Mouse (Mus musculus) myocyte (in vitro differentiated cells): ENCODE data around the gene Scgb2b11. TPM values are rescaled to one million over a fixed set of nuclear protein-coding genes. Genes with fewer than 3 reads are reported as not detected.
"Not testable (repeated sequence)": the region's sequence is repeated elsewhere in the genome, so short reads cannot be mapped to it uniquely, and the experiment has no call there.

Experiments used
- H3K27me3 ChIP-seq: one replicate; pipeline ENCODE4 v1.6.1; 2011; ENCODE audit not compliant: control insufficient read depth, insufficient read depth, insufficient read length
- H3K36me3 ChIP-seq: one replicate; pipeline ENCODE4 v1.6.1; 2011; ENCODE audit not compliant: control insufficient read depth, insufficient read depth
- H3K4me2 ChIP-seq: one replicate; pipeline ENCODE4 v1.6.1; 2011; ENCODE audit warnings: low read depth, control low read depth
- H3K4me3 ChIP-seq: one replicate; pipeline ENCODE4 v1.5.1; 2011; ENCODE audit warnings: mild to moderate bottlenecking, control low read depth, moderate library complexity
- H3K79me2 ChIP-seq: one replicate; pipeline ENCODE4 v1.6.1; 2011; ENCODE audit not compliant: control insufficient read depth, insufficient read depth
- H3ac ChIP-seq: one replicate; pipeline ENCODE4 v1.6.1; 2011; ENCODE audit not compliant: control insufficient read depth, insufficient read length
- polyA plus RNA-seq: library from polyadenylated mRNA; unstranded; fragments of >200 nt; fragmentation: generic; extraction: Trizol; gene quantifications from one replicate; pipeline ENCODE4 v1.2.1, GENCODE M21; 2012; ENCODE audit warnings: missing spikeins

Scgb2b11 gene
- polyA plus RNA-seq, result not detected

DNA sequence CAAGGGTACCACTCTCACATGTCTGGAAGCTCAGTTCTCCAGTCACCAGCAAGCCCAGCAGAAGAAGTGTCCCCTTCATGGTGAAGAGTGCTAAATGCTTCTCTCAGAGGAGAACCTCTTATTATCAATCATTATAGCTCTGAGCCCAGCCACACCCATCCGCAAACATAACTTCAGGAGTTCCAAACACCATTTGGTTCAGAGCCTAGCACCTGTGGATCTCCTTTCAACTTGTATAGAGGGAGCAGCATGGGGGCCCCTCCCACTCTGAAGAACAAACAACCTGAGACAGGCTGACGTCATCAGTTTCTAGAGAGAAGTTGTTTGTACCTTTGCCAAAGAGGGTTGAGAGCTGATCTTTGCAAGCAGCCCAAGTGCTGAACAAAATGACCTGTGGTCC is at the start of gene Scgb2b11:
TSS of gene Scgb2b11 (minus strand) at position 101 of the 400 bp plus-strand sequence.
- not testable (repeated sequence) for H3K36me3 ChIP-seq, H3K79me2 ChIP-seq, H3K27me3 ChIP-seq, H3K4me2 ChIP-seq, H3K4me3 ChIP-seq, H3ac ChIP-seq

DNA sequence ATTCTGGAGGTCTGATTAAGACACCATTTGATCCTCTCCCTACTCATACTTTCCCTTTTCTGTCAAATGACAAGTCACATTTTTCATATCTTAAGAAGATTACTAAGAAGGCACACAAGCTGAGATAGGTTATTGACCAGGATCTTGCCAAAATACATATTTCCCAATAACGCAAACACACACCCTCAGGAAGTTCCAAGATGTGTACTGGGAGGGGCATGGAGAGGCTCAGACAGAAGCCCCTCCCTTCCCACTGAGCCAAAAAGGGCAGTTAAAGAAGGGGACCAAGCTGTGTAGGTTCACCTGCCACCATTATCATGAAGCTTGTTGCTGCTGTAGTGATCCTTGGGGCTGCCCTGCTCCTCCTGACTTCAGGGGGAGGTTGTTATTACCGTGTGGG is 11.6 kb upstream of the Scgb2b11 start, which contains the start of gene Scgb1b11:
TSS of gene Scgb1b11 (plus strand) at position 301 of the 400 bp plus-strand sequence.
- not testable (repeated sequence) for H3ac ChIP-seq, H3K4me2 ChIP-seq, H3K79me2 ChIP-seq, H3K4me3 ChIP-seq, H3K27me3 ChIP-seq, H3K36me3 ChIP-seq

Other genes with a start within 250 kb of the Scgb2b11 start
- not detected for gene Scgb1b10, start 110.3 kb downstream of the Scgb2b11 start, polyA plus RNA-seq
- not detected for gene Scgb1b11, start 11.7 kb upstream of the Scgb2b11 start, polyA plus RNA-seq
- not detected for gene Scgb2b12, start 116.1 kb upstream of the Scgb2b11 start, polyA plus RNA-seq
- not detected for gene Scgb1b12, start 123.0 kb upstream of the Scgb2b11 start, polyA plus RNA-seq
- gene Scgb1b29, start 230.4 kb upstream of the Scgb2b11 start, polyA plus RNA-seq, result not detected